Mouse (Mus musculus) adrenal gland, postnatal 10 days (tissue): ENCODE measurements around the gene Stxbp1. TPM values are rescaled to one million over a fixed set of nuclear protein-coding genes. Genes with fewer than 3 reads are reported as not detected.

Experiments
- DNase-seq: peaks from one replicate; pipeline ENCODE4 v3.0.0; 2021; ENCODE audit warnings: mixed read lengths
- total RNA-seq, 2 experiments: library from RNA; stranded (reverse); gene quantifications; 2 replicates each; pipeline ENCODE4 v1.2.3; 2021

Gene Stxbp1
- total RNA-seq, 2 experiments from 2014 or later, result 23.7 to 35.7 TPM

GRCm38 (mm10) chr2:32756674-32757055, 90.4 kb downstream of the Stxbp1 start:
- DNase-seq, result no peak

GRCm38 (mm10) chr2:32752181-32752580, 94.9 kb downstream of the Stxbp1 start:
- no peak for DNase-seq

- no peak for DNase-seq
Observed at GRCm38 (mm10) chr2:32751665-32752033, 95.4 kb downstream of the Stxbp1 start.

- DNase-seq, result peak; percentile 79
Observed at GRCm38 (mm10) chr2:32750887-32751664, 96.0 kb downstream of the Stxbp1 start.

GRCm38 (mm10) chr2:32750199-32750598, 96.8 kb downstream of the Stxbp1 start:
- DNase-seq, result no peak

- no peak for DNase-seq
Observed at GRCm38 (mm10) chr2:32749082-32749481, 98.0 kb downstream of the Stxbp1 start.

GRCm38 (mm10) chr2:32744272-32744982, 102.6 kb downstream of the Stxbp1 start:
- peak; percentile 30 for DNase-seq

GRCm38 (mm10) chr2:32742173-32742531, 104.9 kb downstream of the Stxbp1 start:
- peak; percentile 20 for DNase-seq

- peak; percentile 47 for DNase-seq
Observed at GRCm38 (mm10) chr2:32741273-32742172, 105.5 kb downstream of the Stxbp1 start.

GRCm38 (mm10) chr2:32740916-32741272, 106.2 kb downstream of the Stxbp1 start, which contains the start of gene 6330409D20Rik:
Gene 6330409D20Rik (minus strand): TSS chr2:32741016.
- DNase-seq, result no peak

- DNase-seq, result peak; percentile 36
Observed at GRCm38 (mm10) chr2:32739311-32739710, 107.7 kb downstream of the Stxbp1 start.

Other genes starting within 250 kb of the Stxbp1 start
- gene St6galnac6, start 247.5 kb downstream of the Stxbp1 start, total RNA-seq, result 10 to 100 TPM; 55.2 to 64.1 TPM
- gene Ak1, start 225.5 kb downstream of the Stxbp1 start, total RNA-seq, result 100 to 1,000 TPM in 1 of 2 experiments, 10 to 100 TPM in 1; 71.5 to 143 TPM
- gene Eng, start 200.7 kb downstream of the Stxbp1 start, total RNA-seq, result 10 to 100 TPM; 97.9 to 99.9 TPM
- gene Fpgs, start 143.1 kb downstream of the Stxbp1 start, total RNA-seq, result 10 to 100 TPM; 27.1 to 37.6 TPM
- 10 to 100 TPM; 65.5 to 70.9 TPM for gene Cdk9, start 134.2 kb downstream of the Stxbp1 start, total RNA-seq
- gene Sh2d3c, start 126.2 kb downstream of the Stxbp1 start, total RNA-seq, result 10 to 100 TPM; 28.9 to 35.4 TPM
- gene 6330409D20Rik, start 106.2 kb downstream of the Stxbp1 start, total RNA-seq, result under 1 TPM in 1 of 2 experiments, not detected in 1; 0.30 TPM
- 10 to 100 TPM; 27.7 to 32.6 TPM for gene Tor2a, start 90.0 kb downstream of the Stxbp1 start, total RNA-seq
- gene Ttc16, start 71.6 kb downstream of the Stxbp1 start, total RNA-seq, result under 1 TPM in 1 of 2 experiments, not detected in 1; 0.15 TPM
- 1 to 10 TPM; 4.8 to 5.0 TPM for gene Ptrh1, start 71.5 kb downstream of the Stxbp1 start, total RNA-seq
- gene Cfap157, start 62.8 kb downstream of the Stxbp1 start, total RNA-seq, result not detected
- gene Fam129b, start 28.9 kb upstream of the Stxbp1 start, total RNA-seq, result 10 to 100 TPM; 28.9 to 30.7 TPM
- 100 to 1,000 TPM; 174 to 187 TPM for gene Rpl12, start 114.3 kb upstream of the Stxbp1 start, total RNA-seq
- gene Lrsam1, start 114.4 kb upstream of the Stxbp1 start, total RNA-seq, result 10 to 100 TPM; 14.6 to 23.7 TPM
- gene Slc2a8, start 134.8 kb upstream of the Stxbp1 start, total RNA-seq, result 10 to 100 TPM; 20.1 to 23.0 TPM